Mouse (Mus musculus) CH12.LX (cell line): ENCODE data around the gene Hist2h4. TPM values are rescaled to one million over a fixed set of nuclear protein-coding genes. Genes with fewer than 3 reads are reported as not detected.
A peak's percentile ranks its signal among the peaks of the same experiment; 100 is the strongest.

Source experiments
- DNase-seq: peaks from one replicate; pipeline ENCODE4 v3.0.0-alpha.2; 2013; ENCODE audit errors: extremely low read depth
- H3K27ac ChIP-seq: 2 replicates; pipeline ENCODE4 v1.5.1; 2012; ENCODE audit warnings: low read depth, mild to moderate bottlenecking, control low read depth, moderate library complexity; ENCODE audit not compliant: insufficient read depth
- H3K27me3 ChIP-seq: replicated peaks from 2 replicates; pipeline ENCODE3; 2012; ENCODE audit warnings: inconsistent platforms
- H3K36me3 ChIP-seq, 2 experiments: replicated peaks in 1 of 2; 2 replicates each; pipeline versions ENCODE3 to v1.6.1; 2012; ENCODE audit warnings: inconsistent platforms in 1 of 2, low read length in 1 of 2, mild to moderate bottlenecking in 1 of 2, mixed read lengths in 1 of 2, moderate library complexity in 1 of 2; ENCODE audit not compliant: control insufficient read depth in 1 of 2, insufficient read depth in 1 of 2
- H3K4me1 ChIP-seq, 2 experiments: 2 replicates each; pipeline ENCODE4 v1.6.1; 2012; ENCODE audit warnings: inconsistent platforms in 1 of 2, moderate library complexity in 1 of 2; ENCODE audit not compliant: insufficient read depth in 2 of 2, control insufficient read depth in 1 of 2
- H3K4me2 ChIP-seq: 2 replicates; pipeline ENCODE4 v1.6.1; 2012; ENCODE audit warnings: low read depth, mild to moderate bottlenecking, control low read depth; ENCODE audit not compliant: poor library complexity, insufficient read depth, severe bottlenecking
- H3K4me3 ChIP-seq, 3 experiments: fragments of 150-350 bp in 1 of 3; sonication (generic) in 1 of 3; replicated peaks in 1 of 3; 2 replicates each; pipeline versions ENCODE3 to v1.5.1; 2011 to 2012; ENCODE audit warnings: low read depth in 2 of 3, low read length in 2 of 3, mild to moderate bottlenecking in 2 of 3, moderate library complexity in 2 of 3, control low read depth in 1 of 3, improper control_type of control experiment in 1 of 3, inconsistent platforms in 1 of 3, mixed read lengths in 1 of 3; ENCODE audit not compliant: poor library complexity in 1 of 3
- H3K79me2 ChIP-seq: replicated peaks from 2 replicates; pipeline ENCODE4 v1.6.1; 2012; ENCODE audit warnings: mild to moderate bottlenecking, moderate library complexity; ENCODE audit not compliant: control insufficient read depth, poor library complexity, insufficient read depth, severe bottlenecking; ENCODE audit errors: extremely low read depth
- H3K9ac ChIP-seq: 2 replicates; pipeline ENCODE4 v1.6.1; 2012; ENCODE audit warnings: low read depth, mild to moderate bottlenecking, control low read depth, moderate library complexity; ENCODE audit not compliant: insufficient read depth
- H3K9me3 ChIP-seq: replicated peaks from 2 replicates; pipeline ENCODE3; 2012; ENCODE audit warnings: low read length, inconsistent platforms, mixed read lengths
- CTCF ChIP-seq, 2 experiments: IDR thresholded peaks in 1 of 2; conservative IDR thresholded peaks in 1 of 2; 2 replicates each; pipeline ENCODE4 v1.5.1; 2011 to 2012; ENCODE audit warnings: low read depth in 2 of 2, low read length in 2 of 2, improper control_type of control experiment in 1 of 2, inconsistent platforms in 1 of 2, mild to moderate bottlenecking in 1 of 2, moderate library complexity in 1 of 2
- ELF1 ChIP-seq: IDR thresholded peaks from 2 replicates; pipeline ENCODE4 v1.6.1; 2014; ENCODE audit warnings: low read depth, mild to moderate bottlenecking, inconsistent platforms, low read length, improper control_type of control experiment
- EP300 ChIP-seq: IDR thresholded peaks from 2 replicates; pipeline ENCODE4 v1.6.1; 2011; ENCODE audit warnings: low read length, improper control_type of control experiment
- ETS1 ChIP-seq: conservative IDR thresholded peaks from 2 replicates; pipeline ENCODE4 v1.6.1; 2012; ENCODE audit warnings: low read depth, mild to moderate bottlenecking, inconsistent platforms, low read length, improper control_type of control experiment, moderate library complexity
- GABPA ChIP-seq: IDR thresholded peaks from 2 replicates; pipeline ENCODE4 v1.6.1; 2012; ENCODE audit warnings: low read depth, low read length, improper control_type of control experiment, inconsistent platforms; ENCODE audit not compliant: insufficient replicate concordance
- IRF4 ChIP-seq: IDR thresholded peaks from 2 replicates; pipeline ENCODE4 v1.6.1; 2014; ENCODE audit warnings: low read depth, mild to moderate bottlenecking, inconsistent platforms, low read length, improper control_type of control experiment
- JUN ChIP-seq: IDR thresholded peaks from 2 replicates; pipeline ENCODE4 v1.6.1; 2011; ENCODE audit warnings: low read depth, mild to moderate bottlenecking, low read length, improper control_type of control experiment, moderate library complexity; ENCODE audit not compliant: insufficient read depth
- JUND ChIP-seq: conservative IDR thresholded peaks from 2 replicates; pipeline ENCODE4 v1.6.1; 2011; ENCODE audit warnings: low read depth, low read length, improper control_type of control experiment
- MAFK ChIP-seq: IDR thresholded peaks from 2 replicates; pipeline ENCODE4 v1.6.1; 2011; ENCODE audit warnings: low read length, improper control_type of control experiment; ENCODE audit not compliant: insufficient replicate concordance
- MAX ChIP-seq: IDR thresholded peaks from 2 replicates; pipeline ENCODE4 v1.6.1; 2011; ENCODE audit warnings: low read length, improper control_type of control experiment
- MEF2A ChIP-seq: IDR thresholded peaks from 2 replicates; pipeline ENCODE4 v1.6.1; 2014; ENCODE audit warnings: low read depth, mild to moderate bottlenecking, inconsistent platforms, low read length, improper control_type of control experiment, borderline replicate concordance
- MXI1 ChIP-seq: IDR thresholded peaks from 2 replicates; pipeline ENCODE4 v1.6.1; 2011; ENCODE audit warnings: mild to moderate bottlenecking, low read depth, low read length, improper control_type of control experiment
- MYC ChIP-seq: IDR thresholded peaks from 2 replicates; pipeline ENCODE4 v1.6.1; 2011; ENCODE audit warnings: low read depth, mild to moderate bottlenecking, improper control_type of control experiment, low read length
- NELFE ChIP-seq: IDR thresholded peaks from 2 replicates; pipeline ENCODE4 v1.6.1; 2011; ENCODE audit warnings: low read depth, low read length, improper control_type of control experiment
- NRF1 ChIP-seq: IDR thresholded peaks from 2 replicates; pipeline ENCODE4 v1.6.1; 2014; ENCODE audit warnings: low read depth, mild to moderate bottlenecking, inconsistent platforms, low read length, improper control_type of control experiment, moderate library complexity
- PAX5 ChIP-seq: IDR thresholded peaks from 2 replicates; pipeline ENCODE4 v1.6.1; 2012; ENCODE audit warnings: low read length, inconsistent platforms, mixed read lengths
- RAD21 ChIP-seq: IDR thresholded peaks from 2 replicates; pipeline ENCODE4 v1.6.1; 2011; ENCODE audit warnings: low read depth, mild to moderate bottlenecking, low read length, improper control_type of control experiment, moderate library complexity
- SIN3A ChIP-seq: IDR thresholded peaks from 2 replicates; pipeline ENCODE4 v1.6.1; 2012; ENCODE audit warnings: low read length, improper control_type of control experiment, inconsistent platforms
- SMC3 ChIP-seq: IDR thresholded peaks from 2 replicates; pipeline ENCODE4 v1.6.1; 2011; ENCODE audit warnings: low read depth, low read length, improper control_type of control experiment
- TCF12 ChIP-seq: IDR thresholded peaks from 2 replicates; pipeline ENCODE4 v1.6.1; 2014; ENCODE audit warnings: low read depth, mild to moderate bottlenecking, inconsistent platforms, low read length, improper control_type of control experiment
- USF2 ChIP-seq: conservative IDR thresholded peaks from 2 replicates; pipeline ENCODE4 v1.6.1; 2011; ENCODE audit warnings: low read depth, low read length, improper control_type of control experiment
- ZC3H11A ChIP-seq: IDR thresholded peaks from 2 replicates; pipeline ENCODE4 v1.6.1; 2012; ENCODE audit warnings: low read depth, mild to moderate bottlenecking, inconsistent platforms, low read length, improper control_type of control experiment
- ZKSCAN1 ChIP-seq: IDR thresholded peaks from 2 replicates; pipeline ENCODE4 v1.6.1; 2012; ENCODE audit warnings: low read depth, inconsistent platforms, low read length, improper control_type of control experiment, borderline replicate concordance
- ZMIZ1 ChIP-seq: IDR thresholded peaks from 2 replicates; pipeline ENCODE4 v1.6.1; 2012; ENCODE audit warnings: low read depth, mild to moderate bottlenecking, inconsistent platforms, low read length, improper control_type of control experiment
- ZNF384 ChIP-seq: IDR thresholded peaks from 2 replicates; pipeline ENCODE4 v1.6.1; 2012; ENCODE audit warnings: low read depth, low read length, improper control_type of control experiment, inconsistent platforms
- dilution Hi-C: fragments of 300-500 bp; cut with MboI; formaldehyde crosslinking; loops from 2 replicates; pipeline ENCODE4 v1.14.3; 2020; ENCODE audit warnings: low sequenced_read_pairs; ENCODE audit not compliant: extremely low pct_unique_long_range_greater_than_20kb, extremely low pct_ligation_motif_present
- in situ Hi-C: fragments of 300-500 bp; cut with MboI; formaldehyde crosslinking; loops from 3 replicates; pipeline ENCODE4 v1.14.3; 2019; ENCODE audit warnings: low sequenced_read_pairs, low pct_ligation_motif_present, low pct_unique_long_range_greater_than_20kb, mixed read lengths
- polyA plus RNA-seq: library from polyadenylated mRNA; unstranded; fragments of >175 nt; gene quantifications from 2 replicates; pipeline ENCODE4 v1.2.1, GENCODE M21; 2012; ENCODE audit warnings: low read depth; ENCODE audit not compliant: insufficient read length
- total RNA-seq, 2 experiments: library from RNA; depleted of rRNA; stranded (reverse); fragments of 300-350 nt in 1 of 2; fragments of >200 nt in 1 of 2; gene quantifications; 2 replicates each; pipeline ENCODE4 v1.2.3; 2012 to 2014

Hist2h4 gene
- total and polyA plus RNA-seq, 3 experiments, result 0.91 to 116 (median 2.5) TPM

GRCm38 (mm10) chr3:96284457-96284856 is 21.3 kb upstream of the Hist2h4 start:
- H3K4me2 ChIP-seq, result peak overlapping the region; percentile 30; the same call in 1 of the 2 replicates
- H3K4me3 ChIP-seq, result no peak overlapping the region
- H3K9me3 ChIP-seq, result peaks cover 7% of the 10 kb centered on the region
- in situ Hi-C loops, result loop anchor here (5.0 to 25.0 kb wide), 3 partner anchors 50 to 253 kb away; partner anchors contain the start of gene Hfe2
- H3K27me3 ChIP-seq, result peaks cover 25% of the 10 kb centered on the region
- 0 out of 2 replicates have a peak, but pooled peaks have one; percentile 12 for TF ChIP-seq ZNF384
- no peak for TF ChIP-seq NELFE
- TF ChIP-seq SMC3, result peak; percentile 42
- no peak for TF ChIP-seq ZMIZ1
- TF ChIP-seq EP300, result peak; percentile 67
- no peak for TF ChIP-seq PAX5
- no peak for TF ChIP-seq JUN
- TF ChIP-seq MAFK, result no peak
- peak; percentile 77 for TF ChIP-seq RAD21
- TF ChIP-seq IRF4, result peak; percentile 78
- no peak for TF ChIP-seq ZC3H11A
- TF ChIP-seq ELF1, result no peak
- TF ChIP-seq GABPA, result no peak
- no peak for TF ChIP-seq MAX
- TF ChIP-seq MEF2A, result no peak
- TF ChIP-seq CTCF (conservative IDR thresholded peaks at IDR 0.05 in 1 of 2, IDR thresholded peaks at IDR 0.05 in 1 of 2; ENCODE audit: low read depth in 2 of 2, low read length in 2 of 2), result peak in 1 of 2 experiments; percentile 72; a peak in 2 of 4 replicates
- TF ChIP-seq NRF1, result no peak
- no peak for TF ChIP-seq MYC
- no peak for TF ChIP-seq MXI1
- TF ChIP-seq ZKSCAN1, result no peak
- 0 out of 2 replicates have a peak, but pooled peaks have one; percentile 46 for TF ChIP-seq SIN3A
- no peak overlapping the region for H3K9ac ChIP-seq
- dilution Hi-C loops, result no loop called here
- H3K79me2 ChIP-seq, result no peaks in the 10 kb centered on the region
- peaks cover 0 to 6% of the 10 kb centered on the region in 2 experiments; a peak in 2 of 4 replicates for H3K4me1 ChIP-seq
- DNase-seq, result peak; percentile 45
- no peaks in the 10 kb centered on the region for H3K36me3 ChIP-seq
- H3K27ac ChIP-seq, result no peak overlapping the region

- H3K4me1 ChIP-seq, result peaks cover 0 to 18% of the 10 kb centered on the region in 2 experiments; a peak in 2 of 4 replicates
- in situ Hi-C loops, result loop anchor here (5.0 to 25.0 kb wide), 3 partner anchors 54 to 257 kb away; partner anchors contain the start of gene Hfe2
- DNase-seq, result no peak
- H3K9me3 ChIP-seq, result peaks cover 3% of the 10 kb centered on the region
- H3K9ac ChIP-seq, result no peak overlapping the region
- dilution Hi-C loops, result no loop called here
- H3K4me3 ChIP-seq, result no peak overlapping the region
- TF ChIP-seq IRF4, result no peak
- TF ChIP-seq TCF12, result no peak
- no peak for TF ChIP-seq ELF1
- TF ChIP-seq RAD21, result peak; percentile 42
- no peak for TF ChIP-seq JUND
- TF ChIP-seq USF2, result no peak
- TF ChIP-seq ETS1, result no peak
- TF ChIP-seq CTCF (conservative IDR thresholded peaks at IDR 0.05 in 1 of 2, IDR thresholded peaks at IDR 0.05 in 1 of 2; ENCODE audit: low read depth in 2 of 2, low read length in 2 of 2), result peak in 1 of 2 experiments; percentile 47; a peak in 2 of 4 replicates
- TF ChIP-seq MAFK, result no peak
- TF ChIP-seq NRF1, result no peak
- H3K4me2 ChIP-seq, result no peak overlapping the region
- H3K36me3 ChIP-seq, result no peaks in the 10 kb centered on the region
- no peak overlapping the region for H3K27ac ChIP-seq
- peaks cover 21% of the 10 kb centered on the region for H3K27me3 ChIP-seq
- no peaks in the 10 kb centered on the region for H3K79me2 ChIP-seq
Measured at GRCm38 (mm10) chr3:96280660-96281059, 17.5 kb upstream of the Hist2h4 start.
